Mouse (Mus musculus): Measurements from ENCODE around the gene Chid1. TPM values are rescaled to one million over a fixed set of nuclear protein-coding genes. Genes with fewer than 3 reads are reported as not detected.

Gene Chid1
- total RNA-seq, 2 experiments from 2014 or later, result 79.9 to 86.7 TPM

DNA sequence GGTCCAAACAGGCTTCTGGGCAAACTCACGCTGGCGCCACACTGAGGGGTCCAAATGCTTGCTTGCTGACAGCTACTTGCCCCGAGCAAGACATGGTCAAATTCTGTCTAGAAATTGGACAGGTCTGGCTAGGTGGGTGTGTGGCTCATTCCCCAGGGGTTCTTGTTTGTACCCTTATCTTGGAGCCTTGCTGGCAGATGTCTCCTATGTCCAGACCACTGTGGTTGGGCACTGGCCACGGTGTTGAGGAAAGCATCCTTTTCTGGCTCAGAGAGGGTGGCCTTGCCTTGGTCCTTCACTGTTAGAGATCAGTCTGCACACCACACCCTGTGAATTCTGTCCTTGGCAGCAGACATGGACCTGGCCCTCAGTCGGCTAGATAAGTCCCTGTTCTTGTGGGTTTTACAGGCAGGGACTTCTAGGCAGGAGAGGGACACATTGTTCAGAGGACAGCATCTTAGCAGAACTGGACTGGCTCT lies 61.3 kb downstream of the Chid1 start:
- no peak for DNase-seq (ENCODE audit: low spot score in 2 of 2)

DNA sequence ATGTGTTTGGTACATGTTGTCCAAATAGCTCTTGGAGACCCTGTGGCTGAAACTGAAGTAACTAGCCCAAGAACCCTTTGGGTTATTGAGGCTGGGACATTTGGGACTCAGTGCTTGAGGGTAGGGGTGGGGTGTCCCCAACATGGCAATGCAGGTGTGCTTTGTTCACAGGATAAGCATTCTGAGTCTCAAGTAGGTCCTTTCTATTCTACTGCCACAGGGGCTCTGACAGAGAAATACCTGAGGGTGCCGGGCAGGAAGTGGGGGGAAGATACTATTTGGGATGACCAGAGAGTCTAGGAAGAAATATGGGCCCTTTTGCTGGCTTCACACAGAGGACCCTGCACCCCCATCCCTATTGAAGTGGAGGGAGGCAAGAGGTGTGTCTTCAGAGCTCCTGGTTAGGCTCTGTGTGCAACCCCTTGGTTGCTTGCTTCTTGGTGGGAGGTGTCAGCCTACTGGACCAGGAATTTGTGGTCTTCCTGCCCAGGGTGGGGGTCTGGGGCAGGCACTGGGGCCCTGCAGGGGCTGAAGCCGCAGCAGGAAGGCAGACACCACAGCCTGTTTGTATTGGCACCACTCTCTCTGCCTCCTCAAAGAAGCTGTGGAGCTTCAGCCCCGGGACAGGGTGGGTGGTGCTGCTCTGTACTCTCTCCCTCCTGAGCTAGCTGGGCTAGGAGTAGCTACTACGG lies 61.9 kb downstream of the Chid1 start:
- DNase-seq (ENCODE audit: low spot score in 2 of 2), result no peak

- no peak for DNase-seq (ENCODE audit: low spot score in 2 of 2)
Measured at GRCm38 (mm10) chr7:141476981-141477370, 62.7 kb downstream of the Chid1 start.

DNA sequence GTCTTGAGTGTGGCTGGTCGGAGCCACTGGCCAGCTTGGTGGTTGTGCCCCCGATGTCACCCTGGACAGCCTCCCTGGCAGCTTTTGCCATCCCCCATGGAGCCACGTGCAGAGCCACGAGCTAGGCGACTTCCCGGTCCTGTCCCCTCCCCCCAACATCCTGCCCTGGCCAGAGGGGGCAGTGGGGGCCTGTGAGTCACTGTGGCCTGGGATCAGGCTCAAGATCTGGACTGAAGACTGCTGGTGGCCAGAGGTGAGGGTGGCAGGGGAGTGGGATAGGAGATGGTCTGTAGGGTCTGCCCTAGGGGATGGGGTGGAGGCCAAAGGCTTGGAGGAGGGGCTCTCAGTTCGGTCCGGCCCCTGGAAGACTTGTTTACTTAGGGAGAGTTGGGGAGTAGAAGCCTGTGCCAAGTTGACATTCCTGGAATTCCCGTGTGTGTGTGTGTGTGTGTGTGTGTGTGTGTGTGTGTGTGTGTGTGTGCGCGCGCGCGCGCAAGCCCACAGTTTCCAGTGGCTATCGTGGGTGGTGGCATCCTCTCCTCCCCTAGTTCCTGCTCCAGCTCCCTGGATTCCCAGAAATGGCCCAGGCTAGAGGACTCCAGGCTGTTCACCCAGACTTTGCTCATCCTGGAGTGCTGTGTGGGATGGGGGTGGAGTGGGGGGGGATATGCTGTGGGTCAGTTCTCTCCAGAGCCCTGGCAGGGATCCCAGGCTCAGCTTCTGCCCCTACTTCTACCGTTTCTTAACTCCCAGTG lies 63.3 kb downstream of the Chid1 start:
- DNase-seq (ENCODE audit: low spot score in 2 of 2), result no peak

GRCm38 (mm10) chr7:141475805-141476158 lies 63.9 kb downstream of the Chid1 start:
- no peak for DNase-seq (ENCODE audit: low spot score in 2 of 2)

GRCm38 (mm10) chr7:141475011-141475804 lies 64.4 kb downstream of the Chid1 start, which contains the start of the genes Polr2l and Tspan4:
Polr2l (minus strand) TSS chr7:141475132.
Tspan4 (plus strand) TSS chr7:141475240.
- peak; percentile 82 to 92 for DNase-seq (ENCODE audit: low spot score in 2 of 2)

- no peak for DNase-seq (ENCODE audit: low spot score in 2 of 2)
Measured at GRCm38 (mm10) chr7:141474160-141474559, 65.5 kb downstream of the Chid1 start.

- no peak for DNase-seq (ENCODE audit: low spot score in 2 of 2)
Measured at GRCm38 (mm10) chr7:141472763-141473162, 66.9 kb downstream of the Chid1 start.

- no peak for DNase-seq (ENCODE audit: low spot score in 2 of 2)
Measured at GRCm38 (mm10) chr7:141472226-141472625, 67.4 kb downstream of the Chid1 start.

DNA sequence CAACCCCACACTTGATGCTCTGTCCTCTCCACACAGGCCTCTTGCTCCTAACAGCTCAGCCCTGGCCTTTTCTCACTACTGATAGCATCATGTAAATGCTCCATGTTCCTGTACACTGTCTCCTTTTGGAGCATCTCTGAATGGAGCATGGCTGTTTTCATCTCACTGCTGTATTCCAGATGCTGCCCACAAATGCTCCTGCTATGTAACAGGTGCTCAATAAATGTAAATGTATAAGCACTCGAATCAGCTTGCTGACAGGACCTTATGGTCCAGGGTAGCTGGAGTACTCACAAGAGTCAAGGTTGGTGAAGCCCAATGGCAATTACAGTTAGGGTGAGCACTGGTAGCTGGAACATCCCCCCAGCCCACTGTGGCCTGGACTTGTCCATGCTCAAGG lies 68.4 kb downstream of the Chid1 start:
- no peak for DNase-seq (ENCODE audit: low spot score in 2 of 2)

DNA sequence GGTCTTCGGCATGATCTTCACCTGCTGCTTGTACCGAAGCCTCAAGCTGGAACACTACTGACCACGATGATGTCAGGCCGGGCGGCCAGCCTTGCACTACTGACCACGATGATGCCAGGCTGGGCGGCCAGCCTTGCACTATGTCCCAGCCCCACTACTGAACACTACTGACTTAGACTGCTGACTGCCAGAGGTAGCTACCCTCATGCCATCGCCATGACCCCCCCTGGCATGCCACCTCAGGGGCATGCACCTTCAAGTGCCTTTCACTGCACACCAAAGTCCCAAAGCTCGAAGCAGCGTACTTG lies 69.1 kb downstream of the Chid1 start:
- no peak for DNase-seq (ENCODE audit: low spot score in 2 of 2)

DNA sequence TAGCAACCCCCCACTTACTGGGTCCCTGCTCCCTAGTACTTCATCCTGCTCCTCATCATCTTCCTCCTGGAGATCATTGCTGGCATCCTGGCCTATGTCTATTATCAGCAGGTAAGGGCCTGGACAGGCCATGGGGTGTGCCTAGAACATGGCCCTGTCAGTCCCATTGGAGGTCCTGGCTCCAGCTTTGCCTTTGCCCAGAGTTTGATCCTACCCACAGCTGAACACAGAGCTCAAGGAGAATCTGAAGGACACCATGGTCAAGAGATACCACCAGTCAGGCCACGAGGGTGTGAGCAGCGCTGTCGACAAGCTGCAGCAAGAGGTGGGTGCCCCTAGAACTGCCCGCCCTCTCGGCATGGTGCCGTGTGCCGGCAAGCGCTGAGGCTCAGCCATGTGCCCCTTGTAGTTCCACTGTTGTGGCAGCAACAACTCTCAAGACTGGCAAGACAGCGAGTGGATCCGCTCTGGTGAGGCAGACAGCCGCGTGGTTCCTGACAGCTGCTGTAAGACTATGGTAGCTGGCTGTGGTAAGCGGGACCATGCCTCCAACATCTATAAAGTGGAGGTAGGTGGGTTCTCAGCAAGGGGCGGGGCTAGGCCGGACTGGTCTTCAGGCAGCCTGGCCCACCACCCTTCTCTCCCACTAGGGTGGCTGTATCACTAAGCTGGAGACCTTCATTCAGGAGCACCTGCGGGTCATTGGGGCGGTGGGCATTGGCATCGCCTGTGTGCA lies 69.6 kb downstream of the Chid1 start:
- no peak for DNase-seq (ENCODE audit: low spot score in 2 of 2)

DNA sequence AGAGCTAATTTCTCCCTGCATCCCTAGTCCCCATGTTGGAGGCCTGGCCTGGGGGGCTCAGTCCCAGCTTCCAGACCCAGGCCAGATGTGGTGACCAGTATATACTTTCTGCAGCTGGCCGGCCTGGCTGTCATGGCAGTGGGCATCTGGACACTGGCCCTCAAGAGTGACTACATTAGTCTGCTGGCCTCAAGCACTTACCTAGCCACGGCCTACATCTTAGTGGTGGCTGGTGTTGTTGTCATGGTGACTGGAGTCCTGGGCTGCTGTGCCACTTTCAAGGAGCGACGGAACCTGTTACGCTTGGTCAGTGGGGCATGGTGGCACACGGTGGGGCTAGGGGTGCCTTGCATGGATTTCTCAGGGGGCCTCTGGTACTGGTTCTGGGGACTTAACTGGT lies 70.3 kb downstream of the Chid1 start:
- DNase-seq (ENCODE audit: low spot score in 2 of 2), result no peak

GRCm38 (mm10) chr7:141468522-141469211 lies 71.0 kb downstream of the Chid1 start:
- DNase-seq (ENCODE audit: low spot score in 2 of 2), result peak in 1 of 2 experiments; percentile 61

DNA sequence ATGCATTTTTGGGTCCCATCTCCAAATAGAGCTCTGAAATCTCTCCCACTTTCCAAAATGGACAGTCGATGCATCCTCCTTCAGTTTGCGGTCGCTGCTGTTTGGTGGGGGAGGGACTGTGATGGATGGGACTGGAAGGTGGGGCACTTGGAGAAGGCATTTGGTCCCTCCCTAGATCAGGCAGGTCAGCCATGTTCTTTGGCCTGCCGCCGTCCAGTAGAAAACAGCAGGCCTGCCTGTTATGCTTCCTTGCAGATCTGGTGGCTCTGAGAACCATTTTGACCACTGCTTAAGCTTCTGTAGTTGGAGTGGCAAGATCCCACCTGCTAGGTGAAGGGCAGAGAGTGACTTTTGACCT lies 71.5 kb downstream of the Chid1 start:
- DNase-seq (ENCODE audit: low spot score in 2 of 2), result no peak

- peak in 1 of 2 experiments; percentile 54 for DNase-seq (ENCODE audit: low spot score in 2 of 2)
Measured at GRCm38 (mm10) chr7:141467230-141468030, 72.2 kb downstream of the Chid1 start, which contains the start of gene Cd151. Cd151 (plus strand) TSS chr7:141467392.

DNA sequence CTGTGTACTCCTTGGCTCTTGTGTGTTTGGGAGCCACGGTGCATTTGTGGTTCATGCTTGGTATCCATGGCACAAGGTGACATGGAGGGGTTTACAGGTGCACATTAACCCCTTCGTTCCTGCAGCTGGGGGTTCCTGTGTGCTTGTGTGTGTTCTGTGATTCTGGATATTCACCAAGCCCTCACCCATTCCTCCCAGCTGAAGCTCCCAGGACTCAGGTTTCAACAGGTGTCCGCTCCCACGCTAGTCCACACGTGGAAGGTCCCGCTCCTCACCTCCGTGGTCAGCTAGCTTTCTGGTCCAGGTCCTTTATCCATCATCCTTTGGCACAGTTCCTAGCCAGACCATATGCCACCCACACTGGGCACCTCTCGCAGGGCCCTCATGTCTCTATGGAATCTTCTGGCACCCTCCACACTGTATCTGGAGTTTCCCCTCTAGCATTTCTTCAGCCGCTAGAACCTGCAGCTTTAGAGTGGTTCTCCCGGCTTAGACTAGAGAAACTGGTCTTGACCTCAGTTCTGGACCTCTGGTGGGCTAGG lies 73.0 kb downstream of the Chid1 start:
- DNase-seq (ENCODE audit: low spot score in 2 of 2), result no peak

GRCm38 (mm10) chr7:141466045-141466394 lies 73.6 kb downstream of the Chid1 start:
- no peak for DNase-seq (ENCODE audit: low spot score in 2 of 2)

DNA sequence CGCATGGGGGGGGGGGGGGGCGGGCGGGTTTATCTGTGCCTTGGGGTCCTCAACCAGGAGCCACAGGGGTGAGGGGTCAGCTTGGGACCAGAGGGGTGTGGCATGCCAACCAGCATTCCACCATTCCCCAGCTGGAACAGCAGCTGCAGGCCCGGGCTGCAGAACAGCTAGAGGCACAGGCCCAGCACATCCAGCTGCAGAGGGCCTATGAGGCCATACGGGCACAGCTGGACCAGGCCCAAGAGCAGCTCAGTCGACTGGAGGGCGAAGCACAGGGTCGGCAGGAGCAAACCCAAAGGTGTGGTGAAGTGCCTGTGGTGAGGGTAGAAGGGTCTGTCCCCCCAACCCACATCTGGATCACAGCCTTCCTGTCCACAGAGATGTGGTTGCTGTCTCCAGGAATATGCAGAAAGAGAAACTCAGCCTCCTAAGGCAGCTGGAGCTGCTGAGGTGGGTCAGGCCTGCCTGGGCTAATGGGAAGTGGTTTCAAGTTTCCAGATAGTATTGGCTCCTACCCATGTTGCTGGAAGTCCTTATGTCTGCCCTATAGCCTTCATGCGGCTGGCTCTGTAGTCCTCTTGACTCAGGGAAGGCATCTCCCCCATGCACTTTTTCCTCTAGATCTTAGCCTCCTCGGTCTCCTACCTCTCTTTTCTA lies 74.1 kb downstream of the Chid1 start:
- DNase-seq (ENCODE audit: low spot score in 2 of 2), result no peak

Data from layer of hippocampus, postnatal 14 days (tissue).